Mouse (Mus musculus) limb, embryonic 14.5 days (tissue): ENCODE data around the gene Vwa5a. TPM values are rescaled to one million over a fixed set of nuclear protein-coding genes. Genes with fewer than 3 reads are reported as not detected.

Experiments used
- ATAC-seq: fragments of 200-750 bp; cut with Nextera tagmentation; 2 replicates; pipeline ENCODE4 v1.8.0; 2017; ENCODE audit warnings: low read depth, moderate number of reproducible peaks, moderate TSS enrichment; ENCODE audit not compliant: low FRiP score
- DNase-seq: peaks from one replicate; pipeline ENCODE4 v3.0.0-alpha.2; 2015; ENCODE audit warnings: low spot score
- H3K27ac ChIP-seq: fragments of 300-500 bp; sonication (generic); replicated peaks from 2 replicates; pipeline ENCODE4 v1.5.1; 2014; ENCODE audit warnings: low read depth, mild to moderate bottlenecking, low read length, moderate library complexity, mixed read lengths
- H3K27me3 ChIP-seq: fragments of 300-500 bp; sonication (generic); 2 replicates; pipeline ENCODE4 v1.6.1; 2014; ENCODE audit warnings: low read length, mixed read lengths; ENCODE audit not compliant: control insufficient read depth, insufficient read depth
- H3K36me3 ChIP-seq: fragments of 300-500 bp; sonication (generic); 2 replicates; pipeline ENCODE4 v1.6.1; 2014; ENCODE audit warnings: mild to moderate bottlenecking, low read length, moderate library complexity, mixed read lengths; ENCODE audit not compliant: control insufficient read depth, insufficient read depth
- H3K4me1 ChIP-seq: fragments of 300-500 bp; sonication (generic); 2 replicates; pipeline ENCODE4 v1.6.1; 2014; ENCODE audit warnings: antibody characterized with exemption, low read length, mixed read lengths; ENCODE audit not compliant: control insufficient read depth, insufficient read depth
- H3K4me2 ChIP-seq: fragments of 300-500 bp; sonication (generic); replicated peaks from 2 replicates; pipeline ENCODE4 v1.6.1; 2014; ENCODE audit warnings: low read depth, mild to moderate bottlenecking, low read length, moderate library complexity; ENCODE audit not compliant: severe bottlenecking
- H3K4me3 ChIP-seq: fragments of 300-500 bp; sonication (generic); replicated peaks from 2 replicates; pipeline ENCODE4 v1.5.1; 2014; ENCODE audit warnings: low read length
- H3K9ac ChIP-seq: fragments of 300-500 bp; sonication (generic); 2 replicates; pipeline ENCODE4 v1.6.1; 2014; ENCODE audit warnings: mild to moderate bottlenecking, low read depth, low read length, moderate library complexity; ENCODE audit not compliant: severe bottlenecking
- H3K9me3 ChIP-seq: fragments of 300-500 bp; sonication (generic); 2 replicates; pipeline ENCODE4 v1.6.1; 2016; ENCODE audit warnings: low read length; ENCODE audit not compliant: control insufficient read depth
- POLR2A ChIP-seq: fragments of 200-500 bp; IDR thresholded peaks from 2 replicates; pipeline ENCODE4 v1.8.0; 2012; ENCODE audit warnings: inconsistent platforms, mild to moderate bottlenecking, moderate library complexity, borderline replicate concordance; ENCODE audit not compliant: insufficient read depth, insufficient read length; ENCODE audit errors: extremely low read depth
- WGBS: fragments of 180-500 bp; shearing (Covaris S2); extraction: QIAGEN DNeasy Blood & Tissue Kit; methylation state at CpG from one replicate; pipeline ENCODE4 v1.1.7; 2014; 5-methylcytosine and 5-hydroxymethylcytosine counted together
- polyA plus RNA-seq, 2 experiments: library from polyadenylated mRNA; depleted of rRNA in 1 of 2; stranded (reverse) in 1 of 2; unstranded in 1 of 2; fragments of >200 nt; fragmentation: Nextera tagmentation in 1 of 2; extraction: Ambion mirVana in 1 of 2; gene quantifications; 2 replicates each; pipeline versions ENCODE4 v1.2.1 to v1.2.3; 2012 to 2014

Vwa5a gene
- polyA plus RNA-seq, 2 experiments, result 20.6 to 26.2 TPM

GRCm38 (mm10) chr9:38728218-38728617 lies 10.2 kb downstream of the Vwa5a start:
- ATAC-seq (no peak), DNase-seq (no peak)
- no peak for TF ChIP-seq POLR2A
- H3K9ac ChIP-seq, result no peak overlapping the region
- no peak overlapping the region for H3K27ac ChIP-seq
- WGBS, result 75% methylated on average over 3 of the region's 3 CpGs
- no peak overlapping the region for H3K4me2 ChIP-seq
- peaks cover 13% of the 10 kb centered on the region for H3K36me3 ChIP-seq
- H3K27me3 ChIP-seq, result no peaks in the 10 kb centered on the region
- no peaks in the 10 kb centered on the region for H3K4me1 ChIP-seq
- no peaks in the 10 kb centered on the region for H3K9me3 ChIP-seq
- H3K4me3 ChIP-seq, result no peak overlapping the region

- H3K36me3 ChIP-seq, result peaks cover 3% of the 10 kb centered on the region; the same call in 1 of the 2 replicates
- H3K27ac ChIP-seq, result no peak overlapping the region
- H3K27me3 ChIP-seq, result no peaks in the 10 kb centered on the region
- no peaks in the 10 kb centered on the region for H3K9me3 ChIP-seq
- no peak overlapping the region for H3K9ac ChIP-seq
- no peak overlapping the region for H3K4me2 ChIP-seq
- 85% methylated on average over 1 of the region's 1 CpGs for WGBS
- DNase-seq, result no peak
- no peak overlapping the region for H3K4me3 ChIP-seq
- no peak for TF ChIP-seq POLR2A
- ATAC-seq, result no peak
- no peaks in the 10 kb centered on the region for H3K4me1 ChIP-seq
Observed at GRCm38 (mm10) chr9:38741408-38741807, 23.3 kb downstream of the Vwa5a start.

GRCm38 (mm10) chr9:38744619-38745315 lies 26.7 kb downstream of the Vwa5a start:
- Histone ChIP-seq H3K27me3 (no peaks in the 10 kb centered on the region), H3K27ac (no peak overlapping the region), H3K36me3 (no peaks in the 10 kb centered on the region), H3K9ac (no peak overlapping the region), H3K4me3 (no peak overlapping the region), H3K4me1 (no peaks in the 10 kb centered on the region), H3K4me2 (no peak overlapping the region), H3K9me3 (no peaks in the 10 kb centered on the region)
- DNase-seq, result no peak
- ATAC-seq, result no peak
- 92% methylated on average over 4 of the region's 4 CpGs for WGBS
- no peak for TF ChIP-seq POLR2A

GRCm38 (mm10) chr9:38751999-38752398 lies 33.9 kb downstream of the Vwa5a start, which contains the start of gene Olfr920:
Gene Olfr920, plus strand, starts transcription at chr9:38752299.
- Histone ChIP-seq H3K9me3 (no peaks in the 10 kb centered on the region), H3K36me3 (no peaks in the 10 kb centered on the region), H3K4me1 (no peaks in the 10 kb centered on the region), H3K4me3 (no peak within 1 kb of the TSS), H3K27me3 (no peaks in the 10 kb centered on the region), H3K27ac (no peak within 1 kb of the TSS), H3K4me2 (no peak within 1 kb of the TSS), H3K9ac (no peak within 1 kb of the TSS)
- 91% methylated on average over 1 of the region's 1 CpGs for WGBS
- TF ChIP-seq POLR2A, result no peak
- DNase-seq (no peak), ATAC-seq (no peak)

GRCm38 (mm10) chr9:38772768-38773167 lies 54.7 kb downstream of the Vwa5a start, which contains the start of gene Olfr921:
Gene Olfr921, plus strand, starts transcription at chr9:38773068.
- Histone ChIP-seq H3K4me2 (no peak within 1 kb of the TSS), H3K4me1 (no peaks in the 10 kb centered on the region), H3K9me3 (no peaks in the 10 kb centered on the region), H3K27ac (no peak within 1 kb of the TSS), H3K9ac (no peak within 1 kb of the TSS), H3K36me3 (no peaks in the 10 kb centered on the region), H3K4me3 (no peak within 1 kb of the TSS), H3K27me3 (no peaks in the 10 kb centered on the region)
- ATAC-seq (no peak), DNase-seq (no peak)
- no peak for TF ChIP-seq POLR2A
